Mouse (Mus musculus) cerebellum, adult 8-10 months (tissue): ENCODE measurements around the gene Mfap1b.
"Not testable (repeated sequence)": the region's sequence is repeated elsewhere in the genome, so short reads cannot be mapped to it uniquely, and the experiment has no call there.

Source experiments
- DNase-seq: peaks from one replicate; pipeline ENCODE4 v3.0.0; 2022

The Mfap1b gene

GRCm38 (mm10) chr2:121473301-121474179 is at the start of gene Mfap1b:
Gene Mfap1b (minus strand): TSS chr2:121474067.
- peak; percentile 76 for DNase-seq

GRCm38 (mm10) chr2:121522830-121523229 is 49.0 kb upstream of the Mfap1b start:
- not testable (repeated sequence) for DNase-seq

- no peak for DNase-seq
Observed at GRCm38 (mm10) chr2:121522006-121522405, 48.1 kb upstream of the Mfap1b start.

GRCm38 (mm10) chr2:121518711-121519110 is 44.8 kb upstream of the Mfap1b start:
- DNase-seq: not testable (repeated sequence)

GRCm38 (mm10) chr2:121518106-121518505 is 44.2 kb upstream of the Mfap1b start:
- DNase-seq: no peak

- no peak for DNase-seq
Observed at GRCm38 (mm10) chr2:121514211-121514610, 40.3 kb upstream of the Mfap1b start.

- DNase-seq: not testable (repeated sequence)
Observed at GRCm38 (mm10) chr2:121512991-121513765, 39.3 kb upstream of the Mfap1b start.

- DNase-seq: no peak
Observed at GRCm38 (mm10) chr2:121511401-121511800, 37.5 kb upstream of the Mfap1b start.

GRCm38 (mm10) chr2:121509584-121509983 is 35.7 kb upstream of the Mfap1b start:
- peak; percentile 19 for DNase-seq

- DNase-seq: no peak
Observed at GRCm38 (mm10) chr2:121507951-121508330, 34.1 kb upstream of the Mfap1b start.

GRCm38 (mm10) chr2:121507173-121507950 is 33.5 kb upstream of the Mfap1b start:
- no peak for DNase-seq

GRCm38 (mm10) chr2:121505942-121506882 is 32.3 kb upstream of the Mfap1b start, which contains the start of the genes Mfap1a and Wdr76:
Gene Mfap1a (minus strand): TSS chr2:121506665.
Gene Wdr76 (plus strand): TSS chr2:121506723.
- peak; percentile 76 for DNase-seq

GRCm38 (mm10) chr2:121501550-121501949 is 27.7 kb upstream of the Mfap1b start:
- not testable (repeated sequence) for DNase-seq

GRCm38 (mm10) chr2:121484403-121484802 is 10.5 kb upstream of the Mfap1b start:
- not testable (repeated sequence) for DNase-seq

- DNase-seq: no peak
Observed at GRCm38 (mm10) chr2:121483576-121483975, 9.7 kb upstream of the Mfap1b start.

GRCm38 (mm10) chr2:121480916-121481315 is 7.0 kb upstream of the Mfap1b start:
- not testable (repeated sequence) for DNase-seq

- DNase-seq: no peak
Observed at GRCm38 (mm10) chr2:121480498-121480897, 6.6 kb upstream of the Mfap1b start.

- no peak for DNase-seq
Observed at GRCm38 (mm10) chr2:121477491-121478266, 3.8 kb upstream of the Mfap1b start.

- DNase-seq: not testable (repeated sequence)
Observed at GRCm38 (mm10) chr2:121475306-121475705, 1.4 kb upstream of the Mfap1b start.

GRCm38 (mm10) chr2:121474180-121474535 is 291 bp upstream of the Mfap1b start:
- DNase-seq: no peak

- not testable (repeated sequence) for DNase-seq
Observed at GRCm38 (mm10) chr2:121472783-121473182, 1.1 kb downstream of the Mfap1b start.
